In genomic region chr19:57161010-57161660, GRCm38 (mm10) we compare ENCODE assay signal across 8 mouse cellular contexts.
DNase-seq lines count a peak whose midpoint lies in the region; ATAC-seq lines count a peak whose summit lies in the region.

No protein-coding gene starts in this region.

- no peak for ATAC-seq in kidney, embryonic 15.5 days (replicated peaks; ENCODE audit: low FRiP score)
- ATAC-seq in intestine, embryonic 15.5 days = 0 out of 2 replicates have a peak, but pooled peaks have one; percentile 49
- peak; percentile 83 for ATAC-seq in megakaryocyte progenitor cell, adult 5-6 weeks (replicated peaks; ENCODE audit: poor library complexity)

- no peak overlapping the region for H3K4me2 ChIP-seq in kidney, embryonic 15.5 days
- H3K4me2 ChIP-seq in intestine, embryonic 15.5 days (replicated peaks) = no peak overlapping the region

- DNase-seq in kidney, adult 18-20 months = peak; percentile 63
- DNase-seq in 3T3-L1 (ENCODE audit: low read depth, low spot score) (peak; percentile 55), ES-CJ7 (ENCODE audit: low read depth, low spot score) (peak; percentile 32)
- DNase-seq in cerebellum, postnatal 10 days = peak; percentile 84 to 85
- DNase-seq in ovary, postnatal 10 days (ENCODE audit: low spot score) = no peak

- no peak overlapping the region for H3K9ac ChIP-seq in kidney, embryonic 15.5 days
- no peak overlapping the region for H3K9ac ChIP-seq in intestine, embryonic 15.5 days

- H3K27me3 ChIP-seq in kidney, embryonic 15.5 days = no peaks in the 10 kb centered on the region
- H3K27me3 ChIP-seq in intestine, embryonic 15.5 days (replicated peaks) = no peaks in the 10 kb centered on the region

- H3K4me3 ChIP-seq in kidney, embryonic 15.5 days (replicated peaks) = no peak overlapping the region
- no peak overlapping the region for H3K4me3 ChIP-seq in intestine, embryonic 15.5 days (replicated peaks)

- H3K9me3 ChIP-seq in kidney, embryonic 15.5 days (replicated peaks) = no peaks in the 10 kb centered on the region
- no peaks in the 10 kb centered on the region for H3K9me3 ChIP-seq in intestine, embryonic 15.5 days

- H3K36me3 ChIP-seq in kidney, embryonic 15.5 days = no peaks in the 10 kb centered on the region
- H3K36me3 ChIP-seq in intestine, embryonic 15.5 days = no peaks in the 10 kb centered on the region

- WGBS in kidney, embryonic 15.5 days = 70% methylated on average over 7 of the region's 7 CpGs
- 61% methylated on average over 7 of the region's 7 CpGs for WGBS in intestine, embryonic 15.5 days

- peaks cover 11% of the 10 kb centered on the region for H3K4me1 ChIP-seq in kidney, embryonic 15.5 days
- H3K4me1 ChIP-seq in intestine, embryonic 15.5 days (replicated peaks) = 0 out of 2 replicates have a peak, but pooled peaks cover under 1% of the 10 kb centered on the region

- H3K27ac ChIP-seq in kidney, embryonic 15.5 days = no peak overlapping the region
- no peak overlapping the region for H3K27ac ChIP-seq in intestine, embryonic 15.5 days
